Mouse (Mus musculus): ENCODE measurements at regions not wholly inside any gene's neighbourhood (a gene's known extent, or its start where the extent isn't known, plus 50 kb on each side); places are given as distances from the start of the nearest gene placed in this dataset.

DNA sequence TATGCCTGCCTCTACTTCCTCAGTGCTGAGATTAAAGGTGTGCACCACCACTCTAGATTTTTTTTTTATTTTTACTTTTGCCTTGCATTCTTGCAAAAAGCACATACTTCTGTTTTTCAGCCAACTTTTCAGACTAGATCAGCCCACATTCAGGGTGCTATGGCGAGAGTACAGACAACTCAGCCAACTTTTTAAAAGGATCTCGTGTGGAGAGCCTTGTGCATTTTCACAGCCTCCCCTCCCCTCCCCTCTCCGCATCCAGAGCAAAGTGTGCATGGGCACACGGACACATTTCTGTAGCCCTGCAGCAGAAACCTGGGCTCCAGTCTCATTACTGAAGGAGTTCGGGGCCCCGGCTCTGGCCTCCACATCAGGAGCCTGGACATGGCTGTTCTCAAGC is 52.6 kb upstream of the Slc6a6 start:
- H3K4me3 ChIP-seq (replicated peaks; ENCODE audit: low read length) = no peak overlapping the region
- no peak for DNase-seq (ENCODE audit: low spot score)
- WGBS = 93% methylated on average over 6 of the region's 6 CpGs
- no peaks in the 10 kb centered on the region for H3K27me3 ChIP-seq (ENCODE audit: control insufficient read depth, insufficient read depth, low read length)
- no peak overlapping the region for H3K9ac ChIP-seq
- no peaks in the 10 kb centered on the region for H3K36me3 ChIP-seq (replicated peaks; ENCODE audit: control insufficient read depth, insufficient read depth)
- H3K4me1 ChIP-seq (replicated peaks; ENCODE audit: control insufficient read depth, insufficient read depth, low read length) = no peaks in the 10 kb centered on the region
- no peak for ATAC-seq (ENCODE audit: low FRiP score)
- no peak overlapping the region for H3K27ac ChIP-seq
- no peak overlapping the region for H3K4me2 ChIP-seq (replicated peaks)
- H3K9me3 ChIP-seq (ENCODE audit: control insufficient read depth, low read length) = no peaks in the 10 kb centered on the region
